Mouse (Mus musculus) heart, embryonic 14.5 days (tissue): ENCODE measurements around the gene Rab33b. TPM values are rescaled to one million over a fixed set of nuclear protein-coding genes. Genes with fewer than 3 reads are reported as not detected.

Experiments used
- ATAC-seq: fragments of 200-750 bp; cut with Nextera tagmentation; 2 replicates; pipeline ENCODE4 v1.8.0; 2017; ENCODE audit warnings: low read depth, moderate TSS enrichment; ENCODE audit not compliant: insufficient number of reproducible peaks, insufficient read depth, low FRiP score
- H3K27ac ChIP-seq, 2 experiments: fragments of 200-500 bp in 1 of 2; fragments of 300-500 bp in 1 of 2; sonication (generic) in 1 of 2; replicated peaks in 1 of 2; 2 replicates each; pipeline ENCODE4 v1.5.1; 2012 to 2014; ENCODE audit warnings: low read depth in 2 of 2, low read length in 2 of 2, control low read depth in 1 of 2, mild to moderate bottlenecking in 1 of 2, mixed read lengths in 1 of 2; ENCODE audit not compliant: control insufficient read depth in 1 of 2, insufficient read depth in 1 of 2
- H3K27me3 ChIP-seq: fragments of 300-500 bp; sonication (generic); 2 replicates; pipeline ENCODE4 v1.6.1; 2014; ENCODE audit warnings: mild to moderate bottlenecking, low read length, control low read depth; ENCODE audit not compliant: control insufficient read depth, insufficient read depth
- H3K36me3 ChIP-seq: fragments of 300-500 bp; sonication (generic); 2 replicates; pipeline ENCODE4 v1.6.1; 2014; ENCODE audit warnings: mild to moderate bottlenecking, control low read depth, low read length, mixed read lengths; ENCODE audit not compliant: control insufficient read depth, insufficient read depth
- H3K4me1 ChIP-seq, 2 experiments: fragments of 200-500 bp in 1 of 2; fragments of 300-500 bp in 1 of 2; sonication (generic) in 1 of 2; 2 replicates each; pipeline ENCODE4 v1.6.1; 2012 to 2014; ENCODE audit warnings: low read length in 2 of 2, control low read depth in 1 of 2, mixed read lengths in 1 of 2; ENCODE audit not compliant: control insufficient read depth in 2 of 2, insufficient read depth in 2 of 2
- H3K4me2 ChIP-seq: fragments of 300-500 bp; sonication (generic); 2 replicates; pipeline ENCODE4 v1.6.1; 2014; ENCODE audit warnings: mild to moderate bottlenecking, low read length
- H3K4me3 ChIP-seq, 2 experiments: fragments of 200-500 bp in 1 of 2; fragments of 300-500 bp in 1 of 2; sonication (generic) in 1 of 2; 2 replicates each; pipeline ENCODE4 v1.5.1; 2012 to 2014; ENCODE audit warnings: low read length in 2 of 2, mild to moderate bottlenecking in 2 of 2, control low read depth in 1 of 2, low read depth in 1 of 2, moderate library complexity in 1 of 2; ENCODE audit not compliant: control insufficient read depth in 1 of 2, insufficient read depth in 1 of 2
- H3K9ac ChIP-seq: fragments of 300-500 bp; sonication (generic); 2 replicates; pipeline ENCODE4 v1.6.1; 2014; ENCODE audit warnings: mild to moderate bottlenecking, low read length
- H3K9me3 ChIP-seq: fragments of 300-500 bp; sonication (generic); 2 replicates; pipeline ENCODE4 v1.6.1; 2016; ENCODE audit warnings: low read length, control low read depth; ENCODE audit not compliant: control insufficient read depth
- WGBS: fragments of 180-500 bp; shearing (Covaris S2); extraction: QIAGEN DNeasy Blood & Tissue Kit; methylation state at CpG from one replicate; pipeline ENCODE4 v1.1.7; 2014; 5-methylcytosine and 5-hydroxymethylcytosine counted together
- polyA plus RNA-seq: library from polyadenylated mRNA; unstranded; fragments of >200 nt; fragmentation: Nextera tagmentation; extraction: Ambion mirVana; gene quantifications from 2 replicates; pipeline ENCODE4 v1.2.1, GENCODE M21; 2014

Rab33b gene
- polyA plus RNA-seq, 1 experiment from 2014 or later = 14.1 TPM

DNA sequence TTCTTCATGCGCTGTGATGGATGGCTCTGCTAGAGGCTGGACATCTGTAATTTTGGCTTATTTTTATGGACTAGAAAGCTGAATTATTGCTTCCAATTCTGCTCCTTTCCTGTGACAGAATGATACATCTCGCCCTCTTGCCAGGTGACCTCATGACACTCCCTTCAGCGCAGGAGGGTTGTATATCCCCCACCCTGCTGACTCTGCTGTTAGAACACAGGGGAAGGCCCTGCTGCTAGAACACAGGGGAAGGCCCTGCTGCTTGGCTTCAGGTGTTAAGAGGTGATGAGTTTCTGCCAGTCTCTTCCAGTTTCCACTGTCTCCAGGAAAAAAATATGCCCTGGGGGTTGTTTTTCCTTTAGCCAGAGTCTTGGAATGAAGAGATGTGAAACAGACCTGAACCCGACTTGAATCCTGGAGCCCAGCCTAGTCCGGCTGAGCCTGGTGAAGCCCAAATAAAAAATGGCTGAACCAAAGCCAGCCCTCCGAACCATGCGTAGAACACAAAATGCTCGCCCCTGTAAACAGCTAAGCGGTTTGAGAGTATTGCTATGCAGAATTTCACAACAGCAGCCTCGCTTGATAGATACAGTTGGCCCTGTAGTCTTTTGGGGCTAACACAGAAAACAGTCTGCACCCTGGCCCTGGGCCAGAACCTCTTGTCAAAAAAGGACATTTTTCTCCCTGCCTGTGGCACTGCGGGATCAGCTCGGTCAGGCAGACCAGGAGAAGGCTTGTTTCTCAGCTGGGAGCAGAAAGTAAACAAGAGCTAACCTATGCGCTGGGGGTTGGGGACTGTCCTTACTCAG, 48.0 kb downstream of the Rab33b start:
- Histone ChIP-seq H3K4me2 (no peak overlapping the region), H3K9me3 (no peaks in the 10 kb centered on the region)
- no peak for ATAC-seq

DNA sequence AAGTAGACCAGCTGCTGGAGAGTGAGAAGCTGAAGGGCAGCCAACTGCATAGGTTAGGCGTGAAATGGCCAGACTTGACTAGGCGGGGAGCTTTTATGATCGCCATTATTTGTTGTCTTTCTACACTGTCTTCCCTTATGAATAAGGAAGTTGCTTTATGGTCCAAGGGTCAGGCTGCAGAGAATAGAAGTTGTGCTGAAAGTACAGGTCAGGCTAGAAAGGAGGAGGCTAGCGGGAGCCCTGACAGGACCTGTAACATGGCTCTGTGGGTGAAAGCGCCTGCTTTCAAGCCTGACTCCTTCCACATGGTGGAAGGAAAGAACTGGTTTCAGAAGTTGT, 48.5 kb downstream of the Rab33b start:
- Histone ChIP-seq H3K9ac (no peak overlapping the region), H3K4me3 (no peak overlapping the region), H3K9me3 (no peaks in the 10 kb centered on the region), H3K4me2 (no peak overlapping the region), H3K27ac (no peak overlapping the region), H3K4me1 (no peaks in the 10 kb centered on the region), H3K36me3 (peaks cover 94% of the 10 kb centered on the region), H3K27me3 (no peaks in the 10 kb centered on the region)
- WGBS = 90% methylated on average over 5 of the region's 5 CpGs
- no peak for ATAC-seq

More for the DNA sequence above, 48.0 kb downstream of the Rab33b start:
- H3K27ac ChIP-seq = no peak overlapping the region
- WGBS = 87% methylated on average over 13 of the region's 13 CpGs
- H3K36me3 ChIP-seq = peaks cover 95% of the 10 kb centered on the region
- H3K9ac ChIP-seq = no peak overlapping the region
- H3K4me3 ChIP-seq = no peak overlapping the region
- H3K4me1 ChIP-seq = no peaks in the 10 kb centered on the region
- H3K27me3 ChIP-seq = no peaks in the 10 kb centered on the region

DNA sequence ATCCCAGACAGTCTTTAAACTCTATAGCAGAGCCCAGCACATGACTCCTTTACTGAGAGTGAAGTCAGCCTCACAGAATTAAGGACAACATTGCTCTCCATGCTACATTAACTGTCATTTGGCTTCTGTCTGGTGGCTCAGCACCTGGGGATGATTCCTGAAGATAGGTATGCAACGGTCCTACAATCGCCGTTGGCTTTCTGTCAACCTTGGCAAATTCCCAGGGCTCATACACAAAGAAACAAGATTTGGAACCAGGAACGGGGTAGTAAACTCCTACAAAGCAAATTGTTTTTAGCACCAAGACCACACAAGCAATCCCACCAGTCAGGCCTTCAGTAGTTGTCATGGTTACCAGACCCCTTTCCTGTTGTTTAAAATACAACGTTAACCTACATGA, 49.9 kb downstream of the Rab33b start:
- no peaks in the 10 kb centered on the region for H3K27me3 ChIP-seq
- H3K4me2 ChIP-seq = no peak overlapping the region
- H3K4me1 ChIP-seq = no peaks in the 10 kb centered on the region
- no peak overlapping the region for H3K4me3 ChIP-seq
- 87% methylated on average over 5 of the region's 5 CpGs for WGBS
- H3K36me3 ChIP-seq = peaks cover 97% of the 10 kb centered on the region
- ATAC-seq = no peak
- no peak overlapping the region for H3K9ac ChIP-seq
- H3K9me3 ChIP-seq = no peaks in the 10 kb centered on the region
- H3K27ac ChIP-seq = no peak overlapping the region

DNA sequence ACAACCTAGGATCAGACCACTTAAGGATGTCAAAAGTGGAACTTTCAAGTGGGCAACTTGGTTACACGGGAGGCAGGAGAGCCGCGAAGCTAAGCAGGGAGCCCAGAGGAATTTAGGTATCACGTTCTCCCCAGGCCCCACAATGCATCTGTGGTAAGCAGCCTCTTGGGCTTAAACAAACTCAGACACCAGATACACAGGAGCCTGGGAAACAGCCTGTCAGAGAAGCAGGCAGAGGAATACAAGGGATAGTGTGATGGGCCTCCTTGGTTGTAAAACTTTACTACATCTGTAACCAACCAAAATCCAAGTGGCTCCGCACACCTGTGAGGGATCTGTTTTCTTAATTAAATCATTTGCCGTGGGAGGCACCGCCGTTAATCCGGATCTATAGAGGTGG, 50.3 kb downstream of the Rab33b start:
- H3K36me3 ChIP-seq = peaks cover 97% of the 10 kb centered on the region
- WGBS = 71% methylated on average over 9 of the region's 9 CpGs
- no peak for ATAC-seq

DNA sequence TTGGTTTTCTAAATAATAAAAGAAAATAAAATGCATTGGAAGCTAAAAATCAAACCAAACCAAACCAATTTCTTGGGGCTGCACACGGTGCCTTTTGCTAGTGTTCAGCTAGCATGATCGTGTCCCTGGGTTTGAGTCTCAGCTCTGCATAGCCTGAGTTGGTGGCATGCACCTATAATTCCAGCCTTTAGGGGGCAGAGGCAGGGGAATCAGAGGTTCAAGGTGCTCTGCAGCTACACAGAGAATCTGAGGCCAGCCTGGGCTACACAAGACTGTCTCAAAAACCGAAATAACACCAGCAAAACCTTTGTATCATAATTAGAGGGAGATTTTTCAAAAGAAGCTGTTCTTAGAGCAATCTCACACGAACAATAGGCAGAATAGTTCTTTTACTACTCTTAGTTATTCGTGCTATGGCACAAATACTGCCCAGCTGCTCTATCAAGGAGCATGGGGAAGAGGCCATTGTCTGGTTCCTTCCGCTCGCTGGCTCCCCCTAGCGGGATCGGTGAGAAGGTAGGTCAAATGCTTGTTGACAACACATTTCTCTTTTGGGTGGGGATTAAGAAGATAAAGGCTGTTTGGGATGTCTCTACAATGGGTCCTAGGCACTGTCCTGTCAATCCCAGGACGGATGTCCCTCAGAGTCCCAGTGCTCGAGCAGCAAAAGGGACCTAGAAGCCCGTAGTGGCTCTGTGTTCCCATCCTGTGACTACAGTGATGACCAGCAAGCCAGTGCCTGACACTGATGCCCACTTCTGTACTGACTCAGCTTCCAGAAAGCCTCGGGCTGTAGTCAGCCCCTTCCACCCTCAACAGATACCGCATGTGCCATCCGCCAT, 56.1 kb downstream of the Rab33b start:
- H3K27me3 ChIP-seq = no peaks in the 10 kb centered on the region
- peaks cover 84% of the 10 kb centered on the region for H3K36me3 ChIP-seq
- 58% methylated on average over 15 of the region's 15 CpGs for WGBS
- ATAC-seq = no peak
- H3K9ac ChIP-seq = no peak overlapping the region
- H3K27ac ChIP-seq = no peak overlapping the region
- no peak overlapping the region for H3K4me3 ChIP-seq
- no peaks in the 10 kb centered on the region for H3K4me1 ChIP-seq
- H3K9me3 ChIP-seq = no peaks in the 10 kb centered on the region
- H3K4me2 ChIP-seq = no peak overlapping the region

More for the DNA sequence above, 50.3 kb downstream of the Rab33b start:
- no peaks in the 10 kb centered on the region for H3K4me1 ChIP-seq
- H3K4me3 ChIP-seq = no peak overlapping the region
- no peaks in the 10 kb centered on the region for H3K27me3 ChIP-seq
- no peak overlapping the region for H3K9ac ChIP-seq
- H3K9me3 ChIP-seq = no peaks in the 10 kb centered on the region
- H3K27ac ChIP-seq = no peak overlapping the region
- H3K4me2 ChIP-seq = no peak overlapping the region

DNA sequence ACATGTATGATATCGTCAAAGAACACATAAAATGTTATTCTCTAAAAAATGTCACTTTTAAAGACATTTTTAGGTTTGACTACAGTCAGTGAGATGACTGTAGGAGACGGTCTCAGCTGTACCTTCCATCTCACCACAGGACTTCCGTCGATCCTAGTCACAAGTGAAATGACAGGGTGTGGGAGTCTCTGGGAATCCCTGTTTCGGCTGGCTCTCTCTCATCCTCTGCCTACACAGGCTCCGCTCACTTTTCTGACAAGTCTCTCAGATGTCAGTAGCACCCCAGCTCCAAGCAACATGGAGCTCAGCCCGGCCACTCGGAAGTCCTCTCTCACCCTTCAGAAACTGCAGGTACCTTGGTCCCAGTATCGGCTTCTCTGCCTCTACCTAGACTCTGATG, 56.9 kb downstream of the Rab33b start:
- 91% methylated on average over 9 of the region's 9 CpGs for WGBS
- no peak for ATAC-seq
- H3K27me3 ChIP-seq = no peaks in the 10 kb centered on the region
- H3K9ac ChIP-seq = no peak overlapping the region
- no peaks in the 10 kb centered on the region for H3K4me1 ChIP-seq
- no peaks in the 10 kb centered on the region for H3K9me3 ChIP-seq
- H3K4me3 ChIP-seq = no peak overlapping the region
- H3K4me2 ChIP-seq = no peak overlapping the region
- no peak overlapping the region for H3K27ac ChIP-seq
- H3K36me3 ChIP-seq = peaks cover 78% of the 10 kb centered on the region

DNA sequence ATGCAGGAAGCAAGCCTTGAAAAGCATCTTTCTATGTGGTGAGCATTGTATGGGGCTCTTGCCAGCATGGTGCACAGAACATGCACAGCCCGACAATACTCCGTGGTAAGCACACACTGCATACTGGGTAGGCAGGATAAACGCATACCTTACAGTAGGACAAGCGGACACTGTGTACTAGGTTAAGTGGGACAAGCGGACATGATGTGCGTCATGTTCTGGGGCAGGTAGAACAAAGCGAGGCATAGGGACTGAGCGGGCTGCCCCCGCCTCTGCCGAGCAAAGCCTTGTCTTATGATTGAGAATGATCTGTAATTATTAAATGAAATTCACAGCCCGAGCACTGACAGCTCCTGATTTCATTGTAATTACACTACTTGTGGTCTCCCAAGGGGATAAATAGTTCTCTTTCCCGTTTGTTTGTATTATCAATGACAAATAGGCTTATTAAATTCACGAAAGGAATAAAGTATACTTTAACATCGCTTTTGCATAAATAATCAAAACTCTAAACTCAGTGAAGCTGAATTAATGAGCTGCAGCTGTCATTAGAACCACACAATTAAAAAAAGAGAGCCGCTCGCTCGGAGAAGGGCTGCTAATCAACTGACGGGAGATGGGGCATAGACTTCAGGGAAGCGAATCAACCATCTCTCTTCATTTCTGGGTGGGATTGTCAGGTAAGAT, 60.9 kb downstream of the Rab33b start:
- ATAC-seq = no peak
- peaks cover 69% of the 10 kb centered on the region for H3K36me3 ChIP-seq
- 92% methylated on average over 19 of the region's 19 CpGs for WGBS

More for the DNA sequence above, 60.9 kb downstream of the Rab33b start:
- Histone ChIP-seq H3K27ac (no peak overlapping the region), H3K27me3 (no peaks in the 10 kb centered on the region), H3K4me1 (0 out of 4 replicates have a peak, but pooled peaks cover 0 to 2% of the 10 kb centered on the region in 2 experiments), H3K9me3 (no peaks in the 10 kb centered on the region), H3K4me3 (no peak overlapping the region), H3K9ac (no peak overlapping the region), H3K4me2 (no peak overlapping the region)
